Mouse (Mus musculus) hindbrain, embryonic 13.5 days (tissue): ENCODE measurements around the gene Snx17. TPM values are rescaled to one million over a fixed set of nuclear protein-coding genes. Genes with fewer than 3 reads are reported as not detected.

ENCODE experiments used
- ATAC-seq: fragments of 200-750 bp; cut with Nextera tagmentation; 2 replicates; pipeline ENCODE4 v1.8.0; 2017; ENCODE audit warnings: moderate TSS enrichment; ENCODE audit not compliant: low FRiP score
- H3K27ac ChIP-seq: fragments of 300-500 bp; sonication (generic); 2 replicates; pipeline ENCODE4 v1.5.1; 2015; ENCODE audit warnings: inconsistent platforms, mild to moderate bottlenecking, moderate library complexity
- H3K27me3 ChIP-seq: fragments of 300-500 bp; sonication (generic); 2 replicates; pipeline ENCODE4 v1.6.1; 2015; ENCODE audit warnings: mild to moderate bottlenecking, inconsistent platforms
- H3K36me3 ChIP-seq: fragments of 300-500 bp; sonication (generic); 2 replicates; pipeline ENCODE4 v1.6.1; 2015; ENCODE audit warnings: mild to moderate bottlenecking, inconsistent platforms
- H3K4me1 ChIP-seq: fragments of 300-500 bp; sonication (generic); replicated peaks from 2 replicates; pipeline ENCODE4 v1.6.1; 2015; ENCODE audit warnings: inconsistent platforms
- H3K4me2 ChIP-seq: fragments of 300-500 bp; sonication (generic); 2 replicates; pipeline ENCODE4 v1.6.1; 2015; ENCODE audit warnings: inconsistent platforms, mild to moderate bottlenecking, moderate library complexity
- H3K4me3 ChIP-seq: fragments of 300-500 bp; sonication (generic); 2 replicates; pipeline ENCODE4 v1.5.1; 2015; ENCODE audit warnings: mild to moderate bottlenecking, inconsistent platforms
- H3K9ac ChIP-seq: fragments of 300-500 bp; sonication (generic); 2 replicates; pipeline ENCODE4 v1.6.1; 2015; ENCODE audit warnings: mild to moderate bottlenecking, inconsistent platforms
- H3K9me3 ChIP-seq: fragments of 300-500 bp; sonication (generic); 2 replicates; pipeline ENCODE4 v1.6.1; 2016; ENCODE audit warnings: inconsistent platforms
- WGBS: fragments of 180-500 bp; shearing (Covaris S2); methylation state at CpG from one replicate; pipeline ENCODE4 v1.1.7; 2015; 5-methylcytosine and 5-hydroxymethylcytosine counted together
- polyA plus RNA-seq: library from polyadenylated mRNA; unstranded; fragments of >200 nt; fragmentation: Nextera tagmentation; extraction: Ambion mirVana; gene quantifications from 2 replicates; pipeline ENCODE4 v1.2.1, GENCODE M21; 2015

Snx17 gene
- polyA plus RNA-seq, 1 experiment from 2014 or later, result 126 TPM

DNA sequence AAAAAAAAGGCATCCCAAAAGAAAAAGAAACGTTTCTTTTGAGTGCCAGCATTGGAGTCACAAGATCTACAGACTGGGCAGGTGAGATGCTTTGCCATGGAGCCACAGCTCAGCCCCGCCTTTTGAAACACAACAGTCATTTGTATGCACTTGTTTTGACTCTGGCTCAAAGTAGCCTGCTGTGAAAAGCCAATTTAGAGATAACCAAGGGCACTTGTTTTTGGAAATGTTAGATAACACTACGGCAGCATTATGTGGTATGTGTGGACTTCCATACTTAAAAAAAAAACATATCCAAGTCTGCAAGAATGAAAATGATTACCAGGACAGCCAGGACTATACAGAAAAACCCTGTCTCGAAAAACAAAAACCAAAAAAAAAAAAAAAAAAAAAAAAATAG lies 9.3 kb upstream of the Snx17 start:
- no peak overlapping the region for H3K4me2 ChIP-seq
- H3K9me3 ChIP-seq, result no peaks in the 10 kb centered on the region
- 69% methylated on average over 4 of the region's 4 CpGs for WGBS
- H3K4me1 ChIP-seq, result peaks cover 11% of the 10 kb centered on the region
- no peak overlapping the region for H3K27ac ChIP-seq
- no peaks in the 10 kb centered on the region for H3K27me3 ChIP-seq
- no peak overlapping the region for H3K9ac ChIP-seq
- no peak overlapping the region for H3K4me3 ChIP-seq
- peaks cover 19% of the 10 kb centered on the region for H3K36me3 ChIP-seq
- no peak for ATAC-seq

DNA sequence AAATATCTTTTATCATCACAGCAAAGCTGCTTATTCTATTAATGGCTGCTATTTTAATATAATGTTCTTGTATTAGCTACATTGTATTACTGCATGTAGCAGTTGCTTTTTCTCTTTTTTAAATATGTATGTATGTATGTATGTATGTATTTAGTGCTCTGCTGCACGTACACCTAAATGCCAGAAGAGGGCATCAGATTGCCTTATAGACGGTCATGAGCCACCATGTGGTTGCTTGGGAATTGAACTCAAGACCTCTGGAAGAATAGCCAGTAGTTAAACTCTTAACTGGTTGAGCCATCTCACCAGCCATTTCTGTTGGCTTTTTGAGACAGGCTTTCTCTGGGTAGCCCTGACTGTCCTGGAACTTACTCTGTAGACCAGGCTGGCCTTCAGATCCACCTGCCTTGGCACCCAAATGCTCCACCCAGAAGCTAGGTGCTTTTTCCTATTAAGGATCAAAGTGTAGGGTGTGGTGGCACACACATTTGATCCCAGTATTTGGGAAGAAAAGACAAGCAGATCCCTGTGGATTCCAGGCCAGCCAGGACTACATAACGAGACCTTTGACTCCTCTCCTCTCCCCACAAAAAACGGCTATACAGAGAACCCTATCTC lies 4.7 kb upstream of the Snx17 start:
- WGBS, result 76% methylated on average over 4 of the region's 4 CpGs
- Histone ChIP-seq H3K4me2 (no peak overlapping the region), H3K4me3 (no peak overlapping the region), H3K27ac (no peak overlapping the region), H3K9ac (no peak overlapping the region), H3K4me1 (peaks cover 15% of the 10 kb centered on the region), H3K9me3 (no peaks in the 10 kb centered on the region), H3K36me3 (peaks cover 44% of the 10 kb centered on the region), H3K27me3 (no peaks in the 10 kb centered on the region)
- ATAC-seq, result no peak

DNA sequence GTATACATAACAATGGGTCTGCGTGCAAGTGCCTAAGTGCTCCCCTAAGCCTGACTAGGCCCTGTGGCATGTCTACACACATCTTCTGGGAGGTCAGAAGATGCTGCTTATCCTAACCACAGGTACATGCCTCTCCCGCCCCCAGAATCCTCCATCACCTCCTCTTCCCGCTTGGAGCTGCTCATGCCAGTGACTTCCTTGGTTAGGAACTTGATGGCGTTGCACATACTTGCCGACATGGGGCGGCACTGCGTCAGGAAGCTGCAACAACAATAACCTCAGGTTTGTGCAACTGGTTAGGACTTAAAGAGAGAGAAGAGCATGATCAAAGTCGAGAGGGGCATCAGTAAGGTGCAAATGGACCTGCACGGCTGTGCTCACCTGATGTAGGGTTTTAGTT lies 2.8 kb upstream of the Snx17 start:
- H3K4me2 ChIP-seq, result no peak overlapping the region
- H3K9ac ChIP-seq, result no peak overlapping the region
- peaks cover 26% of the 10 kb centered on the region for H3K4me1 ChIP-seq
- H3K9me3 ChIP-seq, result no peaks in the 10 kb centered on the region
- 92% methylated on average over 9 of the region's 9 CpGs for WGBS
- ATAC-seq, result no peak
- H3K27ac ChIP-seq, result no peak overlapping the region
- peaks cover 52% of the 10 kb centered on the region for H3K36me3 ChIP-seq
- no peak overlapping the region for H3K4me3 ChIP-seq
- H3K27me3 ChIP-seq, result no peaks in the 10 kb centered on the region

DNA sequence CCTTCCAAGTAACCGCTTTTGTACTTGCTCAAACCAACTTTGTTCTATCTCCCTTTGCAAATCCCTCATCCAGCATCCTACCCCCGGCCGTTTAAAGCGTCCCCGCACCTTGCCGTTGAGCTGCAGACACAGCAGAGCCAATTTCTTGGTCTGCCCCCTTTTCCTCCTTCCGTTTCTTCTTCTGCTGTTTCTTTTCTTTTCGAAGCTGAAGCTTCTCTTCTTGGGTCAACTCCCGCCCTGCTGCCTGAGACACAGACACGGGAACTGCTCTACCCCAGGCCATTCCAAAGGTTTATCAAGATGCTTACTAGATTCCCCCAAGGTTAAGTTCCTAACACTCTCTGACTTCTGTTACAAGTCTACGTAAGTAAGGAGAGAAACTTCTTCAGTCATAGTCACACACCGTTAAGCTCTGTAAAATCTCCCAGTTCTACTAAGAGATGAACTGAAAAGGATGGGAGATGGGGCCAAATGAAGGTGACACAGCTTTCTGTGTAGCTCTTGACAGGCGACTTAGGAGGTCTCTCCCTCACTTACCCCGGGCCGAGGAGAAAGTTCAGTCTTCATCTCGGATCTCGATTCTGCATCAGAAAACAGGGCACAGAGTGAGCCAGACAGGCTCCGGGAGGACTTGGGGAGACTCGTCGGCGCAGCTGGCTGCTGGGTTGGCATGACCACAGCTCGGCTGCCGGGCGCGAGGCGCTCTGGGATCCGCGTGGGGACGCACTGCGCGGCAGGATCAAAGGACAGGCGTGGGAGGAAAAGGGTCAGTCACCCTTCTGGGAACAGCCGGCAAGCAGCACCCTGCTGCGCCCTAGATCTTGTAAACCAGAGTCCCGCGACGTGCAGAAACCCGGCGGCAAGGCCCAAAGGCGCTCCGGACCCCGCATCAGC lies 735 bp upstream of the Snx17 start:
- 17% methylated on average over 42 of the region's 42 CpGs for WGBS

DNA sequence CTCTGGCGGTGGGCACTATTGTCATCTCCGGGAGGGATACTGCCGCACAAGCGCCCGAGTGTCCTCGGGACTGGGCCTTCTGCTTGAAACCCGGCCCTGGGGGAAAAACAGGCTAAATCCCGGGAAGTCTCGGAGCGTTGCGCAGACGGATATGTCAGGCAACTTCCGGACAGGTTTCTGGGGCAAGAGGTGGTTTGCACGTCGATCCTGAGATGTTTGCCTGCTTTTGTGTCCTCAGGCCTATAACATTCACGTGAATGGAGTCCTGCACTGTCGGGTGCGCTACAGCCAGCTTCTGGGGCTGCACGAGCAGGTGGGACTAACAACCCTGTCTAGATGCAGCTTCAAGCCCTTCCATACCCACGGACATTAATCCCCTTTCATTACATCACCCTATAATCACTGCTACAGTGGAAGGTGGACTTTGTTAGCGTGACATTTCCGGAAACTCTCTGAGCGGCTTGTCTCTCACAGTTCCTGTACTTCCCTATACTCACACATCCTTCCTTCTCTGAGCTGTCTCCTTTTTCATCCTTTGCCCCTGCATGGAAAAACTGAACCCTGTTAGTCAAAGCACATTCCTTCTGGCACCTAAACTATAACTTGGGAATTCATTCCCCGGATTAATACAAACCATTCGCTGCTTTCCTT lies 729 bp downstream of the Snx17 start:
- H3K36me3 ChIP-seq, result peaks cover 67% of the 10 kb centered on the region
- peak overlapping the region; percentile 89 for H3K4me3 ChIP-seq
- no peaks in the 10 kb centered on the region for H3K9me3 ChIP-seq
- no peaks in the 10 kb centered on the region for H3K27me3 ChIP-seq
- no peak for ATAC-seq
- H3K9ac ChIP-seq, result peak overlapping the region; percentile 94
- 13% methylated on average over 25 of the region's 25 CpGs for WGBS
- peak overlapping the region; percentile 80 for H3K4me2 ChIP-seq
- peaks cover 26% of the 10 kb centered on the region for H3K4me1 ChIP-seq
- H3K27ac ChIP-seq, result peak overlapping the region; percentile 89

More for the DNA sequence above, 735 bp upstream of the Snx17 start:
- Histone ChIP-seq H3K4me3 (peak overlapping the region; percentile 89), H3K9ac (peak overlapping the region; percentile 94), H3K36me3 (peaks cover 67% of the 10 kb centered on the region), H3K4me2 (peak overlapping the region; percentile 75), H3K4me1 (peaks cover 26% of the 10 kb centered on the region), H3K9me3 (no peaks in the 10 kb centered on the region), H3K27me3 (no peaks in the 10 kb centered on the region), H3K27ac (peak overlapping the region; percentile 89)
- peak; percentile 78 for ATAC-seq

DNA sequence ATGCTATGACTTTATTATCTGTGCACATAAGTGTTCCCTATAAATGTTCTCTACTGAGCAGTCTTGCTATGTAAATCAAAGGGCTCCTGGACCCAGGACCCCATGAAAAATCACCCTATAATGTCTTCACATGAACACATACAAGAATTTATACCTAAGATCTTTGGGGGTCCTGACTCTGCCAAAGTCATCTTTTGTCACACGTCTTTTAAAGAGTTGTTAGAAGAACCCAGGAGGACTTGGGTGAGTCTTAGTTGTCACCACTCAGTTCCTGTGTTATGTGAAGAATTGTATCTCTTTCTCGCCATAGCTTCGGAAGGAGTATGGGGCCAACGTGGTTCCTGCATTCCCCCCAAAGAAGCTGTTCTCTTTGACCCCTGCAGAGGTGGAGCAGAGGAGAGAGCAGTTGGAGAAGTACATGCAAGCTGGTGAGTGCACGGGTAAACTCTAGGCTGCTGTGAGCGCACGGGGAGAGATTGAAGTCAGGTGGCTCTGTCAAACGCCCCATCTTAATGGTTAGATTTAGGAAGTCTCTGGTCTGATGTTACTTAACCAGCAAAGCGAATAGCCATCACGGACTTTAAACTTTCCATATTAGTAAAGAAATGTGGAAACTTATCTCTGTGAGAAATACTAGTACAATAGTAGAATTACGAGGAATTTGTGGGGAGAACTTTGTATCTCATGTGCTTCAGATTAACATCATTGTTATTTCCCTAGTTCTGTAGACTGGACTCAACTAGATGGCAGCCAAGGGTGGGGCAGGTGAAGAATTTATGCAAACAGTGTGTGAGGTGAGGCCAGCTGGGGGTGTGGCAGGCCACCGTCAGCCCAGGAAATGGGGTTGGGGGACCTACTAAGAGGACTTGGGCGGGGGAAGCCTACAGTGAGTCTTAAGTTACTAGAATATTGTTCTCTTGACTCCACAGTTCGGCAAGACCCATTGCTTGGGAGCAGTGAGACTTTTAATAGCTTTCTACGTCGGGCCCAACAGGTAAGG lies 1.8 kb downstream of the Snx17 start:
- Histone ChIP-seq H3K27ac (no peak overlapping the region), H3K36me3 (peaks cover 69% of the 10 kb centered on the region), H3K4me3 (peak overlapping the region; percentile 89), H3K9me3 (no peaks in the 10 kb centered on the region), H3K4me1 (peaks cover 28% of the 10 kb centered on the region), H3K9ac (peak overlapping the region; percentile 94; the same call in 1 of the 2 replicates), H3K4me2 (peak overlapping the region; percentile 80), H3K27me3 (no peaks in the 10 kb centered on the region)
- ATAC-seq, result no peak
- 95% methylated on average over 16 of the region's 16 CpGs for WGBS

DNA sequence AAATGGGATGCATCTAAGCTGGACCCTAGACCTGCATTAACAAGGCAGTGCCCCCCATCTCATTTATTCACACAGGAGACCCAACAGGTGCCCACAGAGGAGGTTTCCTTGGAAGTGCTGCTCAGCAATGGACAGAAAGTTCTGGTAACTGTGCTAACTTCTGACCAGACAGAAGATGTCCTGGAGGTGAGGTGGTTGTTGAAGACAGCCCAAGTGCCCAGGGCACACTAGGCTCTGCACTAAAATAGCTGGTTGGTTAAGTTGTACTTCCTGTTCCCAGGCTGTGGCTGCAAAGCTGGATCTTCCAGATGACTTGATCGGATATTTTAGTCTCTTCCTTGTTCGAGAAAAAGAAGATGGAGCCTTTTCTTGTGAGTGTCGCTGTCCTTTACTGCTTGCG lies 2.6 kb downstream of the Snx17 start:
- WGBS, result 96% methylated on average over 4 of the region's 4 CpGs
- Histone ChIP-seq H3K4me3 (no peak overlapping the region), H3K27ac (no peak overlapping the region), H3K4me2 (no peak overlapping the region), H3K36me3 (peaks cover 69% of the 10 kb centered on the region), H3K27me3 (no peaks in the 10 kb centered on the region), H3K9me3 (peaks cover 5% of the 10 kb centered on the region), H3K9ac (no peak overlapping the region), H3K4me1 (peaks cover 37% of the 10 kb centered on the region)
- no peak for ATAC-seq

DNA sequence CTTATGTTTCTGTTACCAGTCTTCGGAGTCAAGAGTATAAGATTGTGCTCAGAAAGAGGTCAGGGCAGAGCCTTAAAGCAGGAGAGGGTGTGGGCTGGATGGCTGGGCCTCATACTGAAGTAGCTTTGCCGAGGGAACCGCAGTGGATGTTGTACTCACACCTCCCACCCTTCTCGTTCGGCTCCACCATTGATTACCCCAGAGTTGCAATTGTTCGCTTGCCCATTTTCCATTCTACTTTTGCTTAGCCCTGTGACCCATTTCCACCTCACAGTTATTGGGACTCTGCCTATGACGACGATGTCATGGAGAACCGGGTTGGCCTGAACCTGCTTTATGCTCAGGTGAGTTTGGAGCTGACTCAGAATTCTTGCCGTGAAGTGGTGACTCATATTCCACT lies 3.2 kb downstream of the Snx17 start:
- H3K27me3 ChIP-seq, result no peaks in the 10 kb centered on the region
- WGBS, result 95% methylated on average over 10 of the region's 10 CpGs
- no peak overlapping the region for H3K9ac ChIP-seq
- H3K4me2 ChIP-seq, result no peak overlapping the region
- peaks cover 40% of the 10 kb centered on the region for H3K4me1 ChIP-seq
- H3K9me3 ChIP-seq, result peaks cover 5% of the 10 kb centered on the region
- H3K4me3 ChIP-seq, result no peak overlapping the region
- ATAC-seq, result no peak
- H3K36me3 ChIP-seq, result peaks cover 64% of the 10 kb centered on the region
- H3K27ac ChIP-seq, result no peak overlapping the region

DNA sequence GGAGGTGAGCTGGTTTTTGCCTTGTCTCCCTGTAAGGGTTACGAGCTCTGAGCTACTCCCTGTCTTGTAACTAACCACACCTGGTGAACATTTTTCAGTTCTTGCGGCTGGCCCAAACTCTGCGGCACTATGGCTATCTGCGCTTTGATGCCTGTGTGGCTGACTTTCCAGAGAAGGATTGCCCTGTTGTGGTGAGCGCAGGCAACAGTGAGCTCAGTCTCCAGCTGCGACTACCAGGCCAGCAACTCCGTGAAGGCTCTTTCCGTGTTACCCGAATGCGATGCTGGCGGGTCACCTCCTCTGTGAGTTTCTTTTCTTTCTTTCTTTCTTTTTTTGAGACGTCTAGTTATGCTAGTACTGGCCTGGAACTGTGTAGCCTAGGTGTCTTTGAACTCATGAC lies 4.0 kb downstream of the Snx17 start:
- no peak overlapping the region for H3K27ac ChIP-seq
- H3K36me3 ChIP-seq, result peaks cover 62% of the 10 kb centered on the region
- no peak overlapping the region for H3K9ac ChIP-seq
- H3K4me3 ChIP-seq, result no peak overlapping the region
- H3K4me1 ChIP-seq, result peaks cover 34% of the 10 kb centered on the region
- peaks cover 5% of the 10 kb centered on the region for H3K9me3 ChIP-seq
- H3K27me3 ChIP-seq, result no peaks in the 10 kb centered on the region
- 93% methylated on average over 12 of the region's 12 CpGs for WGBS
- H3K4me2 ChIP-seq, result no peak overlapping the region
- ATAC-seq, result no peak

DNA sequence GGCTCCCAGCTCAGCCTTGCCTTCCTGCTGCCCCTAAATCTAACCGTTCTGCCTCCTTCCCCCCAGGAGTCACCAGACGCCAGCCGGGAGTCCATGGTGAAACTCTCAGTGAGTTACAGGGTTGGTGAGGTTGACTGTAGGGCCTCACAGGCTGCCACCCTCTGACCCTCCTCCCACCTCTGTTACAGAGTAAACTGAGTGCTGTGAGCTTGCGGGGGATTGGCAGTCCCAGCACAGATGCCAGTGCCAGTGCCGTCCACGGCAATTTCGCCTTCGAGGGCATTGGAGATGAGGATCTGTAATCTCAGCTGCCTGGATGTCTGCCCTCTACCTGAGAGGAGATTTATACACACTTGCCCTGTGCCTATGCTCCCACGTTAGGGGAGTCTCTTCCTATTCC lies 5.1 kb downstream of the Snx17 start:
- no peak overlapping the region for H3K9ac ChIP-seq
- no peak overlapping the region for H3K27ac ChIP-seq
- H3K36me3 ChIP-seq, result peaks cover 70% of the 10 kb centered on the region
- no peak for ATAC-seq
- 87% methylated on average over 9 of the region's 9 CpGs for WGBS
- H3K9me3 ChIP-seq, result peaks cover 5% of the 10 kb centered on the region
- peaks cover 38% of the 10 kb centered on the region for H3K4me1 ChIP-seq
- no peaks in the 10 kb centered on the region for H3K27me3 ChIP-seq
- H3K4me3 ChIP-seq, result no peak overlapping the region
- H3K4me2 ChIP-seq, result no peak overlapping the region

DNA sequence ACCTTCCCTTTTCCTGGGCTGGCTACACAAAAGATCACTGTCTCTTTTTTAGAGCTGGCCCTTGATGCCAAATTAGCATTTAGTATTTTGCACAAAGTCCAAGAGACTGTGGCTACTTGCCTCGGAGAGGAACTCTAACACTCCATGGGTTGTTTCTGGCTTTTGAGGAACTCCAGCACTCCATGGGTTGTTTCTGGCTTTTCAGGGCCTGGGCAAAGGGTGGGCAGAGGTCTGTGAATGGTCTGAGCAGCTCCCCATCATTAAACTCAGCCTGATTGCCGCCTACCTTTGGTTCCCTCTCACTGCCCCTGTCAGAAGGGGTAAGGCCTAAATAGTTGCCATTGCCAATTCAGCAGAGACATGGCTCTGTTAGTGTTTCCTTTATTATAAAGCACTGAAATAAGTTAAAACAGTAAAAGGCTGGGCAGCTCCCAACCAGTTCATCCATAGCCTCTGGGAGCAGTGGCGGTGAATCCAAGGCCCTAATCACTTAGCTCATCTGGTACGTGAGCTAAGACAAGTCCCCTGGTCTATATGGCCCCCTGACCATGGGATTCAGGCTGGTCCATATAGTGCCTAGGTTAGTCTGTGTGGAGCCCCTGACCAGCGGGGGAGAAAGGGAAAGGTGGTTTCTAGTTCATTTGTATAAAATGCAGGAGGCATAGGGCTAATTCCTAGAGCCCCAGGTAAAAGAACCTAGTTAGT lies 5.7 kb downstream of the Snx17 start:
- H3K27me3 ChIP-seq, result no peaks in the 10 kb centered on the region
- 82% methylated on average over 5 of the region's 5 CpGs for WGBS
- no peak overlapping the region for H3K4me3 ChIP-seq
- no peak overlapping the region for H3K9ac ChIP-seq
- H3K9me3 ChIP-seq, result peaks cover 5% of the 10 kb centered on the region
- no peak overlapping the region for H3K4me2 ChIP-seq
- H3K4me1 ChIP-seq, result peaks cover 37% of the 10 kb centered on the region
- H3K27ac ChIP-seq, result no peak overlapping the region
- H3K36me3 ChIP-seq, result peaks cover 76% of the 10 kb centered on the region
- ATAC-seq, result no peak
